Mouse (Mus musculus) midbrain, embryonic 10.5 days (tissue): ENCODE measurements around the gene N4bp2. TPM values are rescaled to one million over a fixed set of nuclear protein-coding genes. Genes with fewer than 3 reads are reported as not detected.
A peak's percentile ranks its signal among the peaks of the same experiment; 100 is the strongest.

ENCODE experiments used
- DNase-seq: peaks from one replicate; pipeline ENCODE4 v3.0.0-alpha.2; 2017; ENCODE audit warnings: low spot score
- H3K27ac ChIP-seq: fragments of 300-500 bp; sonication (generic); replicated peaks from 2 replicates; pipeline ENCODE4 v1.5.1; 2016; ENCODE audit warnings: mild to moderate bottlenecking
- H3K27me3 ChIP-seq: fragments of 300-500 bp; sonication (generic); 2 replicates; pipeline ENCODE4 v1.6.1; 2016; ENCODE audit warnings: low read depth, mild to moderate bottlenecking; ENCODE audit not compliant: poor library complexity, severe bottlenecking
- H3K36me3 ChIP-seq: fragments of 300-500 bp; sonication (generic); 2 replicates; pipeline ENCODE4 v1.6.1; 2016; ENCODE audit warnings: mild to moderate bottlenecking, moderate library complexity
- H3K4me1 ChIP-seq: fragments of 300-500 bp; sonication (generic); 2 replicates; pipeline ENCODE4 v1.6.1; 2016
- H3K4me3 ChIP-seq: fragments of 300-500 bp; sonication (generic); 2 replicates; pipeline ENCODE4 v1.5.1; 2016; ENCODE audit warnings: mild to moderate bottlenecking, moderate library complexity
- H3K9me3 ChIP-seq: fragments of 300-500 bp; sonication (generic); replicated peaks from 2 replicates; pipeline ENCODE4 v1.6.1; 2016; ENCODE audit warnings: mild to moderate bottlenecking
- WGBS: fragments of 180-500 bp; shearing (Covaris S2); methylation state at CpG from one replicate; pipeline ENCODE4 v1.1.7; 2016; 5-methylcytosine and 5-hydroxymethylcytosine counted together
- polyA plus RNA-seq: library from polyadenylated mRNA; unstranded; fragments of >200 nt; fragmentation: Nextera tagmentation; extraction: Ambion mirVana; gene quantifications from 2 replicates; pipeline ENCODE4 v1.2.1, GENCODE M21; 2016

The N4bp2 gene
- polyA plus RNA-seq, 1 experiment from 2014 or later = 30.4 TPM

DNA sequence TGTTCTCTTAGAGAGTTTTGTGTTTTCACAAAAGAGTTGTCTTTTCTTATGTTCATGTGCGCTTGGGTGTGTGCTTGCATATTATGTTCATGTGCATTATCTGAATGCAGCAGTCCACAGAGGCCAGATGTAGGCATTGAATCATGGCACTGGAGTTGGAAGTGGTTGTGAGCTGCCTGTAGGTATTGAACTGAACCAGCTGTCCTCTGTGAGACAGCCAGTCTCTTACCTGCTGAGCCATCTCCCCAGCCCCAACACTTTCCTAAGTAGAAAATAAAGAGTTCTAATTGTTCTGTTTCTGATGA is 32.6 kb downstream of the N4bp2 start:
- no peaks in the 10 kb centered on the region for H3K4me1 ChIP-seq
- H3K27ac ChIP-seq = no peak overlapping the region
- no peaks in the 10 kb centered on the region for H3K27me3 ChIP-seq
- peaks cover 90% of the 10 kb centered on the region for H3K36me3 ChIP-seq
- no peak for DNase-seq
- no peaks in the 10 kb centered on the region for H3K9me3 ChIP-seq
- 93% methylated on average over 1 of the region's 1 CpGs for WGBS
- no peak overlapping the region for H3K4me3 ChIP-seq

DNA sequence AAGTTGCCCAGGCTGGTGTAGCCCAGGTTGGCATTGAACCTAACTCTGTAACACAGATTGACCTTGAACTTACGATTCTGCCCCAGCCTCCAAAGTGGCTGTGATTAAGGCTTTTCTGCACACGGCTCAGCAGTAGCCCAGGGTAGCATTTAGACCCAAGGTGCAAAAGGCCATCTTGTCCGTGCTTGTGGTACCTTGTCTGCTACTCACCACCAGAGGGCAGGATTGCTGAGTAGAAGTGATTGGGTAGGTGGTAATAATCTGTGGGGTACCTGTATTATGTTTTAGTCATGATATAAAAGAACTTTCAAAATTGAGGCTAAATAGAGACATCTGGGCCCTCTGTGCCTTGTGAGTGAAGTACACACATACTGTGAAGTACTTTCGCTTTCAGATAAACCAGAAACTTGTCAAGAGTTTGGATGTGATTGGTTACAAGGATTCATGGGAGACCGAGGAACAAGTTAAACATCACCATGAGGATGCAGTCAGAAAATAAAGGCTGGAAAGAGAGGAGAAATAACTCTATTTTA is 60.3 kb downstream of the N4bp2 start:
- 78% methylated on average over 5 of the region's 5 CpGs for WGBS

GRCm38 (mm10) chr5:65826476-65826875 is 63.2 kb downstream of the N4bp2 start:
- no peak overlapping the region for H3K27ac ChIP-seq
- H3K27me3 ChIP-seq = no peaks in the 10 kb centered on the region
- no peaks in the 10 kb centered on the region for H3K9me3 ChIP-seq
- 94% methylated on average over 4 of the region's 4 CpGs for WGBS
- H3K4me3 ChIP-seq = no peak overlapping the region
- peaks cover 73% of the 10 kb centered on the region for H3K36me3 ChIP-seq
- H3K4me1 ChIP-seq = no peaks in the 10 kb centered on the region
- DNase-seq = no peak

More for the DNA sequence above, 60.3 kb downstream of the N4bp2 start:
- no peak for DNase-seq
- H3K36me3 ChIP-seq = peaks cover 95% of the 10 kb centered on the region
- no peaks in the 10 kb centered on the region for H3K9me3 ChIP-seq
- H3K27me3 ChIP-seq = no peaks in the 10 kb centered on the region
- no peak overlapping the region for H3K4me3 ChIP-seq
- no peaks in the 10 kb centered on the region for H3K4me1 ChIP-seq
- H3K27ac ChIP-seq = no peak overlapping the region

- no peak overlapping the region for H3K27ac ChIP-seq
- H3K9me3 ChIP-seq = no peaks in the 10 kb centered on the region
- WGBS = 88% methylated on average over 8 of the region's 8 CpGs
- H3K4me1 ChIP-seq = no peaks in the 10 kb centered on the region
- DNase-seq = no peak
- peaks cover 69% of the 10 kb centered on the region for H3K36me3 ChIP-seq
- no peaks in the 10 kb centered on the region for H3K27me3 ChIP-seq
- H3K4me3 ChIP-seq = no peak overlapping the region
These were observed 63.8 kb downstream of the N4bp2 start for GRCm38 (mm10) chr5:65827102-65827501.

DNA sequence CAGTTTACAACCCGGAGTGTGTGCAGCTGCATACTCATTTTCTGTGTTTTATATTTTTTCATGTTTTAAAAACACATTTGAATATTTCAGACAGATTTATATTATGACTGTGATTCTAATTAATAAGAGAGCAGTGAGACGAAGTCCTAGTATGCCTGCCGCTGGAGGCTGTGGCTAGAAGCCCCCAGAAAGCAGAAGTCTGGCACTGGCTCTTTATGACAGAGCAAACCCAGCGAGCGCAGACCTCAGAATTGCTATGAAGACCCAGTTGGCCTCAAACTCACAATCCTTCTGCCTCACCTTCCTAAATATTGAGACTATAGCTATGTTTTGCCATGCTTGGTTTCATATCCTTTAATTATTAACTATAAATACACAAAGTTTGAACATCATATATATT is 64.9 kb downstream of the N4bp2 start:
- H3K27ac ChIP-seq = no peak overlapping the region
- DNase-seq = no peak
- no peaks in the 10 kb centered on the region for H3K4me1 ChIP-seq
- WGBS = 94% methylated on average over 5 of the region's 5 CpGs
- H3K27me3 ChIP-seq = no peaks in the 10 kb centered on the region
- H3K4me3 ChIP-seq = no peak overlapping the region
- peaks cover 64% of the 10 kb centered on the region for H3K36me3 ChIP-seq
- H3K9me3 ChIP-seq = no peaks in the 10 kb centered on the region

DNA sequence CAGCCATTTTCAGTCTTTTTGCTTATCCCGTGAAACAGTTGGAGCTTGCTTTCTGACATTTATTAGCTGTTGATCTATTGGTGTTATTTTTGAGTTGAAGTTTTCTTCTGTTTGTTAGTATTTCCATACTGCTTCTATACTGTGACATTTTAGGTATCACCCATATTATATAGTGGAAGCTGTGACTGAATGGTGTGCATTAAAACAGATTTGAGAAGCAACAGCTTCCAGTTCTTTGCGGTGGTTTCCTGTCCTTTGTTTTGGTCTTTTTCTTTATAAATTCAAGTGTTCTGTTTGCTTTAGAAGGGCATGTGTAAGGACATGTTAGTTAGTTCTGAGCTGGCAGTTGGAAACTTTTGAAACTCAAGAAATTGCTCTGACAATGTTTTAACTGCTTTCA is 65.7 kb downstream of the N4bp2 start:
- WGBS = 94% methylated on average over 2 of the region's 2 CpGs
- peaks cover 59% of the 10 kb centered on the region for H3K36me3 ChIP-seq
- no peak for DNase-seq

GRCm38 (mm10) chr5:65831917-65832618 is 68.7 kb downstream of the N4bp2 start:
- Histone ChIP-seq H3K4me3 (no peak overlapping the region), H3K27ac (no peak overlapping the region), H3K36me3 (peaks cover 38% of the 10 kb centered on the region), H3K27me3 (no peaks in the 10 kb centered on the region), H3K4me1 (peaks cover 8% of the 10 kb centered on the region; the same call in 1 of the 2 replicates), H3K9me3 (no peaks in the 10 kb centered on the region)
- DNase-seq = peak; percentile 10
- WGBS = 94% methylated on average over 11 of the region's 11 CpGs

More for the DNA sequence above, 65.7 kb downstream of the N4bp2 start:
- Histone ChIP-seq H3K9me3 (no peaks in the 10 kb centered on the region), H3K4me3 (no peak overlapping the region), H3K4me1 (no peaks in the 10 kb centered on the region), H3K27ac (no peak overlapping the region), H3K27me3 (no peaks in the 10 kb centered on the region)

GRCm38 (mm10) chr5:65833092-65833491 is 69.8 kb downstream of the N4bp2 start:
- no peak overlapping the region for H3K27ac ChIP-seq
- no peaks in the 10 kb centered on the region for H3K27me3 ChIP-seq
- H3K9me3 ChIP-seq = no peaks in the 10 kb centered on the region
- peaks cover 31% of the 10 kb centered on the region for H3K36me3 ChIP-seq
- H3K4me3 ChIP-seq = no peak overlapping the region
- WGBS = 82% methylated on average over 3 of the region's 3 CpGs
- peak; percentile 8 for DNase-seq
- peaks cover 10% of the 10 kb centered on the region; the same call in 1 of the 2 replicates for H3K4me1 ChIP-seq

GRCm38 (mm10) chr5:65833766-65834498 is 70.6 kb downstream of the N4bp2 start:
- no peaks in the 10 kb centered on the region for H3K27me3 ChIP-seq
- peaks cover 27% of the 10 kb centered on the region for H3K36me3 ChIP-seq
- no peaks in the 10 kb centered on the region for H3K9me3 ChIP-seq
- 94% methylated on average over 8 of the region's 8 CpGs for WGBS
- DNase-seq = no peak
- no peak overlapping the region for H3K4me3 ChIP-seq
- no peak overlapping the region for H3K27ac ChIP-seq
- peaks cover 10% of the 10 kb centered on the region; the same call in 1 of the 2 replicates for H3K4me1 ChIP-seq

GRCm38 (mm10) chr5:65838053-65838452 is 74.7 kb downstream of the N4bp2 start:
- H3K27ac ChIP-seq = no peak overlapping the region
- WGBS = 82% methylated on average over 6 of the region's 6 CpGs
- no peaks in the 10 kb centered on the region for H3K27me3 ChIP-seq
- H3K9me3 ChIP-seq = no peaks in the 10 kb centered on the region
- H3K36me3 ChIP-seq = peaks cover 14% of the 10 kb centered on the region
- no peak for DNase-seq
- no peak overlapping the region for H3K4me3 ChIP-seq
- H3K4me1 ChIP-seq = peaks cover 18% of the 10 kb centered on the region; the same call in 1 of the 2 replicates

GRCm38 (mm10) chr5:65842947-65843346 is 79.6 kb downstream of the N4bp2 start:
- H3K27me3 ChIP-seq = no peaks in the 10 kb centered on the region
- H3K4me3 ChIP-seq = no peak overlapping the region
- no peak for DNase-seq
- no peaks in the 10 kb centered on the region for H3K36me3 ChIP-seq
- no peak overlapping the region for H3K27ac ChIP-seq
- 91% methylated on average over 7 of the region's 7 CpGs for WGBS
- no peaks in the 10 kb centered on the region for H3K9me3 ChIP-seq
- H3K4me1 ChIP-seq = 0 out of 2 replicates have a peak, but pooled peaks cover 7% of the 10 kb centered on the region

- Histone ChIP-seq H3K4me3 (no peak overlapping the region), H3K9me3 (no peaks in the 10 kb centered on the region), H3K4me1 (0 out of 2 replicates have a peak, but pooled peaks cover 11% of the 10 kb centered on the region), H3K36me3 (no peaks in the 10 kb centered on the region), H3K27ac (no peak overlapping the region), H3K27me3 (no peaks in the 10 kb centered on the region)
- WGBS = 89% methylated on average over 8 of the region's 8 CpGs
- DNase-seq = no peak
These were observed 83.2 kb downstream of the N4bp2 start for GRCm38 (mm10) chr5:65846534-65846933.

DNA sequence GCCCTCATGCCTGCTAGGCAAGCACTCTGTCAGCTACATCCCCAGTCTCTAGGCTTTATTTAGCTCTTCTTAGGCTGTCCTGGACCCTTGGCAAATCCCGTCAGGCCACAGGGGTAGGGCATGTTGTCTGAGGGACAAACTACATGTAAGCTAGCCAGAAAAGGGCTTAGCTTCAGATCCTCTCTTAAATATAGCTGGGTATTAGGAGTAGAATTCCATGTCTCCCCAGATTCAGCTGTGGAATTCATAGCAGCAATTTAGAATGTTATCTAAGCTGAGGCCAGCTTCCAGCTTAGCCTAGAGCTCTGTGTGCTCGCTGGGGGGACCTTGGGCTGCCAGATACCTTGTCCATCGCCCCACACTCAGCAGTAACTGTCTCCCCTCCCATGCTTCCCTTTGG is 83.6 kb downstream of the N4bp2 start:
- Histone ChIP-seq H3K27me3 (no peaks in the 10 kb centered on the region), H3K4me3 (no peak overlapping the region), H3K36me3 (no peaks in the 10 kb centered on the region), H3K27ac (no peak overlapping the region), H3K4me1 (0 out of 2 replicates have a peak, but pooled peaks cover 7% of the 10 kb centered on the region), H3K9me3 (no peaks in the 10 kb centered on the region)
- 82% methylated on average over 3 of the region's 3 CpGs for WGBS
- DNase-seq = no peak
